Mouse (Mus musculus) adrenal gland, adult 18-20 months (tissue): Measurements from ENCODE around the gene Cdk14. TPM values are rescaled to one million over a fixed set of nuclear protein-coding genes. Genes with fewer than 3 reads are reported as not detected.

ENCODE experiments used
- DNase-seq, 2 experiments: peaks; one replicate each; pipeline ENCODE4 v3.0.0; 2021 to 2022; ENCODE audit warnings: low spot score in 2 of 2
- total RNA-seq, 2 experiments: library from RNA; stranded (reverse); gene quantifications; 1 replicate in 1 of 2; 2 replicates in 1 of 2; pipeline ENCODE4 v1.2.3; 2021

Cdk14 gene
- total RNA-seq, 2 experiments from 2014 or later = 8.7 to 15.9 TPM

- no peak for DNase-seq
Measured at GRCm38 (mm10) chr5:4866945-4867344, 553.2 kb downstream of the Cdk14 start.

- DNase-seq = no peak
Measured at GRCm38 (mm10) chr5:4866099-4866498, 554.0 kb downstream of the Cdk14 start.

- no peak for DNase-seq
Measured at GRCm38 (mm10) chr5:4861592-4861991, 558.5 kb downstream of the Cdk14 start.

GRCm38 (mm10) chr5:4861141-4861540 lies 559.0 kb downstream of the Cdk14 start:
- DNase-seq = no peak

GRCm38 (mm10) chr5:4858032-4858641 lies 562.0 kb downstream of the Cdk14 start:
- DNase-seq = no peak

- DNase-seq = no peak
Measured at GRCm38 (mm10) chr5:4853503-4853902, 566.6 kb downstream of the Cdk14 start.

GRCm38 (mm10) chr5:4852711-4853320 lies 567.3 kb downstream of the Cdk14 start:
- no peak for DNase-seq

- no peak for DNase-seq
Measured at GRCm38 (mm10) chr5:4851934-4852710, 568.0 kb downstream of the Cdk14 start.

GRCm38 (mm10) chr5:4851245-4851933 lies 568.7 kb downstream of the Cdk14 start:
- no peak for DNase-seq

- DNase-seq = no peak
Measured at GRCm38 (mm10) chr5:4834819-4835480, 585.2 kb downstream of the Cdk14 start.

- no peak for DNase-seq
Measured at GRCm38 (mm10) chr5:4833940-4834339, 586.2 kb downstream of the Cdk14 start.

- no peak for DNase-seq
Measured at GRCm38 (mm10) chr5:4826886-4827285, 593.2 kb downstream of the Cdk14 start.

- DNase-seq = peak in 1 of 2 experiments; percentile 36
Measured at GRCm38 (mm10) chr5:4825951-4826350, 594.2 kb downstream of the Cdk14 start.

- DNase-seq = no peak
Measured at GRCm38 (mm10) chr5:4825076-4825475, 595.0 kb downstream of the Cdk14 start.

- DNase-seq = no peak
Measured at GRCm38 (mm10) chr5:4824171-4824570, 595.9 kb downstream of the Cdk14 start.

- no peak for DNase-seq
Measured at GRCm38 (mm10) chr5:4822041-4822440, 598.1 kb downstream of the Cdk14 start.

GRCm38 (mm10) chr5:4821368-4821771 lies 598.7 kb downstream of the Cdk14 start:
- no peak for DNase-seq

- DNase-seq = no peak
Measured at GRCm38 (mm10) chr5:4816981-4817380, 603.1 kb downstream of the Cdk14 start.

- DNase-seq = no peak
Measured at GRCm38 (mm10) chr5:4814465-4815204, 605.5 kb downstream of the Cdk14 start.

GRCm38 (mm10) chr5:4813357-4813756 lies 606.8 kb downstream of the Cdk14 start:
- DNase-seq = no peak
